Mouse (Mus musculus): ENCODE data around the gene Lrfn3. TPM values are rescaled to one million over a fixed set of nuclear protein-coding genes. Genes with fewer than 3 reads are reported as not detected.

Lrfn3 gene
- total and polyA plus RNA-seq, 3 experiments, result 0.08 TPM; not detected in 2

DNA sequence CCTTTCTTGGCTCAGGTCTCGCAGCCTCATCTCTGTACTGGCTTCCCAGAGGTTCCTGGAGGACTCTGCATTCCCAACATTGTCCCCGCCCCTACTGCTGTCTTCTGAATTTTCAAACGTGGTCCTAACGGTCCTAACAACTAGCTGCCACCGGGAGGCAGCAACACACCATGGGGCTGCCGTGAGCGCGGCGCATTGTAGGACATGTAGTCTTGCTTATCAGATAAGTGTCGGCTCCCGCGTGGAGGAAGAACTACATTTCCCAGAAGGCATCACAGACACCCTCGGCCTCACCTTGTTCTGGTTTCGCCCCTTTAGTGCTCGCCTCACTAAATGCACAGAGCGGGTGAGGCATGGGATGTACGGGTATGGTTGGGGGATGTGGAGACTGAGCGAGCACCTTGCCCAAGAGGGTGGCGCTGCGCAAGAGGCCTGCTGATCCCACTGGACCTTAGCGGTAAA, 11.0 kb upstream of the Lrfn3 start (continued):
- no peak for TF ChIP-seq SIN3A (IDR thresholded peaks at IDR 0.05; ENCODE audit: low read length)
- TF ChIP-seq SMC3 (IDR thresholded peaks at IDR 0.05; ENCODE audit: low read depth, low read length), result peak; percentile 99
- TF ChIP-seq CHD1 (IDR thresholded peaks at IDR 0.05; ENCODE audit: low read depth, low read length), result no peak
- peak; percentile 68; the same call in 1 of the 2 replicates for TF ChIP-seq MAX (IDR thresholded peaks at IDR 0.05; ENCODE audit: low read length)
- TF ChIP-seq GABPA (IDR thresholded peaks at IDR 0.05; ENCODE audit: insufficient replicate concordance, low read depth, low read length), result peak; percentile 75; the same call in 1 of the 2 replicates
- TF ChIP-seq RCOR1 (conservative IDR thresholded peaks at IDR 0.05; ENCODE audit: low read depth, low read length), result no peak
- no peak for TF ChIP-seq ETS1 (conservative IDR thresholded peaks at IDR 0.05; ENCODE audit: low read depth, low read length)
- TF ChIP-seq EP300 (IDR thresholded peaks at IDR 0.05; ENCODE audit: low read length), result no peak
- TF ChIP-seq ELF1 (IDR thresholded peaks at IDR 0.05; ENCODE audit: low read depth, low read length), result peak; percentile 73
- peak; percentile 92 for TF ChIP-seq RAD21 (IDR thresholded peaks at IDR 0.05; ENCODE audit: low read depth, low read length)
- peak; percentile 37 for TF ChIP-seq ZC3H11A (IDR thresholded peaks at IDR 0.05; ENCODE audit: low read depth, low read length)
- no peak for TF ChIP-seq PAX5 (IDR thresholded peaks at IDR 0.05; ENCODE audit: low read length)
- no peak for TF ChIP-seq JUN (IDR thresholded peaks at IDR 0.05; ENCODE audit: insufficient read depth, low read depth, low read length)
- TF ChIP-seq IRF4 (IDR thresholded peaks at IDR 0.05; ENCODE audit: low read depth, low read length), result peak; percentile 38; the same call in 1 of the 2 replicates
- no peak for TF ChIP-seq USF2 (conservative IDR thresholded peaks at IDR 0.05; ENCODE audit: low read depth, low read length)
- peak; percentile 74; the same call in 1 of the 2 replicates for TF ChIP-seq TCF12 (IDR thresholded peaks at IDR 0.05; ENCODE audit: low read depth, low read length)
- TF ChIP-seq UBTF (IDR thresholded peaks at IDR 0.05; ENCODE audit: low read depth, low read length), result no peak
- peak; percentile 81; the same call in 1 of the 2 replicates for TF ChIP-seq MXI1 (IDR thresholded peaks at IDR 0.05; ENCODE audit: low read depth, low read length)
- no peak for TF ChIP-seq TBP (conservative IDR thresholded peaks at IDR 0.05; ENCODE audit: low read depth, low read length)

DNA sequence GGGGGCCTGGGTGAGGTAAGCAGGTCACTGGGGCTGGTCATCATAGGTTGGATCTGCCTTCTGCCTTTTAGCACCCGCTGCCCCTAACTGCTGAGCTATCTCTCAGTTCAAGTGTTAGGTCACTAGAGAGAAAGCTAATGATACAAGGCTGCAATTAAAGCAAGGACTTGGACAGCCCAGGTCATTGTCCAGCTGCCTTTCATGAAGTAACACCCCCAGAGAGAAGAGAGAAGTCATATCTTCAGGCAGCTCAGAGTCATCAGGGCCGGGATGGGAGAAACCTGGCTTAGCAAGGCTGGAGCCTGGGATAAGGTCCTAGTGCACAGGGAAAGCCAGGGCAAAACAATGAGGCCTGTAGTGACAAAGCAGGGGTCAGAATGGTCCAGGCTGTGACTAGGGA, 4.9 kb upstream of the Lrfn3 start:
- Histone ChIP-seq H3K9ac (ENCODE audit: insufficient read depth, low read depth) (no peak overlapping the region), H3K4me2 (ENCODE audit: insufficient read depth, low read depth, poor library complexity, severe bottlenecking) (no peak overlapping the region), H3K79me2 (replicated peaks; ENCODE audit: control insufficient read depth, extremely low read depth, insufficient read depth, poor library complexity, severe bottlenecking) (no peaks in the 10 kb centered on the region), H3K4me1 (ENCODE audit: control insufficient read depth in 1 of 2, insufficient read depth in 2 of 2) (no peaks in the 10 kb centered on the region), H3K27me3 (replicated peaks) (peaks cover 82% of the 10 kb centered on the region), H3K27ac (ENCODE audit: insufficient read depth, low read depth) (no peak overlapping the region), H3K9me3 (replicated peaks; ENCODE audit: low read length) (peaks cover 21% of the 10 kb centered on the region), H3K4me3 (replicated peaks in 1 of 3; ENCODE audit: low read depth in 2 of 3, low read length in 2 of 3, poor library complexity in 1 of 3) (no peak overlapping the region), H3K36me3 (replicated peaks in 1 of 2; ENCODE audit: control insufficient read depth in 1 of 2, insufficient read depth in 1 of 2, low read length in 1 of 2) (no peaks in the 10 kb centered on the region)
- TF ChIP-seq ZMIZ1 (IDR thresholded peaks at IDR 0.05; ENCODE audit: low read depth, low read length) (no peak), ZKSCAN1 (IDR thresholded peaks at IDR 0.05; ENCODE audit: borderline replicate concordance, low read depth, low read length) (no peak), MYC (IDR thresholded peaks at IDR 0.05; ENCODE audit: low read depth, low read length) (no peak), CTCF (conservative IDR thresholded peaks at IDR 0.05 in 1 of 2, IDR thresholded peaks at IDR 0.05 in 1 of 2; ENCODE audit: low read depth in 2 of 2, low read length in 2 of 2) (no peak), JUND (conservative IDR thresholded peaks at IDR 0.05; ENCODE audit: low read depth, low read length) (no peak), MAX (IDR thresholded peaks at IDR 0.05; ENCODE audit: low read length) (no peak), SMC3 (IDR thresholded peaks at IDR 0.05; ENCODE audit: low read depth, low read length) (no peak), E2F4 (IDR thresholded peaks at IDR 0.05; ENCODE audit: insufficient replicate concordance, low read depth, low read length) (no peak), BHLHE40 (IDR thresholded peaks at IDR 0.05; ENCODE audit: low read depth, low read length) (no peak), ZNF384 (IDR thresholded peaks at IDR 0.05; ENCODE audit: low read depth, low read length) (no peak), JUN (IDR thresholded peaks at IDR 0.05; ENCODE audit: insufficient read depth, low read depth, low read length) (no peak), MAFK (IDR thresholded peaks at IDR 0.05; ENCODE audit: insufficient replicate concordance, low read length) (no peak)
- in situ Hi-C loops (cut with MboI; ENCODE audit: low pct_ligation_motif_present, low pct_unique_long_range_greater_than_20kb, low sequenced_read_pairs), result no loop called here
- dilution Hi-C loops (cut with MboI; ENCODE audit: extremely low pct_ligation_motif_present, extremely low pct_unique_long_range_greater_than_20kb, low sequenced_read_pairs), result no loop called here
- DNase-seq (ENCODE audit: extremely low read depth), result no peak

All from CH12.LX (cell line).